Mouse (Mus musculus) forelimb bud, embryonic 11.5 days (tissue): ENCODE measurements at regions not wholly inside any gene's neighbourhood (a gene's known extent, or its start where the extent isn't known, plus 50 kb on each side); places are given as distances from the start of the nearest gene placed in this dataset.
"Not testable (repeated sequence)": the region's sequence is repeated elsewhere in the genome, so short reads cannot be mapped to it uniquely, and the experiment has no call there.

Experiments
- DNase-seq: peaks from one replicate; pipeline ENCODE4 v3.0.0-alpha.2; 2012; ENCODE audit warnings: low read depth, low spot score

GRCm38 (mm10) chr15:16909396-16909795, 180.8 kb downstream of the Cdh9 start:
- no peak for DNase-seq

DNA sequence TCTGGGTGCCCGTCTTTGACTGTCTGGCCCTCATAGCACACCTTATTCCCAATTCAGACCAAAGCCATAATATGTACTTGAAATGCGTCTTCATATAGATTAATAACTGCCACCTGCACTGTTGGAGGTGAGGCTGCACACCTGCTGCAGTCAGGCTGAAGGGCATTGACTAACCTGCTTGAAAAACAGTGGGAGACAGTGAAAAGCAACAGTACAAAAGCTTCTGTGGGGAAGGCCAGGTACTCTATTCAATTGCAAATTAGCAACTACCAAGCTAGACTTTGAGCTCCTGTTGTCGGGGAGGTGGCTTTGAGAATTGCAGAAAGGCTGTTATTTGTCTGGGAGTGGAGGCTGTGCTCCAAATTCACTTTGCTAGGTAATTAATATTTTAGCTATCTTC, 181.4 kb downstream of the Cdh9 start:
- DNase-seq: not testable (repeated sequence)

GRCm38 (mm10) chr15:16914966-16915569, 186.5 kb downstream of the Cdh9 start:
- DNase-seq: no peak

DNA sequence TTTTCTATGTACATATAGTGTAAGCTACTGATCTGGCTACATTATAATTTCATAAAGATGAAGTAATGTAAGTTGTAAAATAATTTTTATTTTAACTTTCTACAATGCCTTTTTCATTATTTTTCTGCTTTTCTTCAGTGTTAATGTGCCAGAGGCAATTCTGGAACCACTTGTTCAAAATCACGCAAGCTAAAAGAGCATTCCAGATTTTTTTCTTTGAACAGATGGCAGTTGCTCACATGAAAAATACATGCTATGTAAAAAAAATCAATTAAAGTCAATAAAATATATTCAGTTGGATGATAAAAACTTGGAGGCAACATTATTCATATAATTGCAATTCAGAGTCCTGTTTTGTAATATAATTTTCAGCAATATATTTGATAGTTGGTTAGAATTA, 194.7 kb downstream of the Cdh9 start:
- no peak for DNase-seq

DNA sequence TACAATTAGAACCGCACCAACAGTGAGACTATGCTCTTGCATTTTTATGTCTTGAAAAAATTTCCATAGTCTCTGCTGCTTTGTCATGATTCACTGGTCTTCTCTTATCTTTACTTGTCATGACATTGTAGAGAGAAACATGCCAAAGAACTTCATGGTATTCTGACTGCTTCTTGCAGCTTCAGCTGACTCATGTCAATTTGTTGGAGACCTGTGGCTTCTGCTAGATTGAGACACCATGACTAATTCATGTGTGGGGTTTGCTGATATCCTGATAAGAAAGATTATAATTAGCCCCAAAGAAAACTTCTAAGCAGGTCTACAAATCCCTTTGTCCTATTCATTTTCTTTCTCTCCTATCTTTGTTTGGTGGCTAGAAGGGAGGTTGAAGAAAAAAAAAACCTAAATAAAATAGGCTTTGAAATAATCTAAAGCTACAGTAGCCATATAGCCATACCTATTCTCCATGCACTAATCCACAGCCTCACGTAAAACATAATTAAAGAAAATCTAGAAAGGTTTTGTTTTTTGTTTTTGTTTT, 204.7 kb downstream of the Cdh9 start:
- no peak for DNase-seq

DNA sequence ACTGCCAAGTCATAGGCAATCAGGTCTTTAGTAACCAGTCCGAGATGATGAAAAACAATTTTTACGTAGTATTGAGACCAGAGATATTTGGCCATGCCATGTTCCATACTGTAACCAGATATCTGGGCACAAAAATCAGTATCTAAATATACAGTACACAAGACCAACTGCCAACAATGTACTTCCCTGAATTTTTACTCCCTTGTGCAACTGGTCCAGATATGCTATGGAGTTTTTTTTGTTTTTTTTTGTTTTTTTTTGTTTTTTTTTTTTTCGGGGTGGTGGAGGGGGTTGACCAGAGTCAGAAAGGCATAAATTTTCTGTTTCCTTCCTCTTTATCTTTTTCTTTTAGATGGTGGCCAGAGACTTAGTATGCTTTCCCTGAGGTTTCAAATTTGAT, 205.9 kb downstream of the Cdh9 start:
- DNase-seq: no peak

- not testable (repeated sequence) for DNase-seq
Measured at GRCm38 (mm10) chr15:16975821-16976220, 247.3 kb downstream of the Cdh9 start.

GRCm38 (mm10) chr15:16990848-16991247, 262.3 kb downstream of the Cdh9 start:
- no peak for DNase-seq

DNA sequence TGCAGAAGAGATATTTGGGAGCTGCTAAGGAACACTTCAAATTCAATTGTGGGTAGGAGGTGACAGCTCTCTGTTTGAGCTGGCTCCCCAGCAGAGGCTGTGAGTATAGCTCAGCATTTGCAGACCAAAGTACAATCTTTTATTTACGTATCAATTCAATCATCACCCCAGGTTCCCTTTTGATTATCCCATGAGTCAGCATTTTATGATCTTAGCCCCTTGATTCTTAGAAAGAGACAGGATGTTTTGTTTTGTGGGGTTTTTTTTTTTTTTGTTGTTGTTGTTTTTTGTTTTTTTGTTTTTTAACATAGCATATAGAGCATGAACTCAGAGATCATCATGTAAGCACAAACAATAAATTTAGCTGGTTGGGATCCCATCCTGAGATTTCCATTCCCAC, 267.1 kb downstream of the Cdh9 start:
- no peak for DNase-seq

GRCm38 (mm10) chr15:17006139-17006538, 277.6 kb downstream of the Cdh9 start:
- no peak for DNase-seq

DNA sequence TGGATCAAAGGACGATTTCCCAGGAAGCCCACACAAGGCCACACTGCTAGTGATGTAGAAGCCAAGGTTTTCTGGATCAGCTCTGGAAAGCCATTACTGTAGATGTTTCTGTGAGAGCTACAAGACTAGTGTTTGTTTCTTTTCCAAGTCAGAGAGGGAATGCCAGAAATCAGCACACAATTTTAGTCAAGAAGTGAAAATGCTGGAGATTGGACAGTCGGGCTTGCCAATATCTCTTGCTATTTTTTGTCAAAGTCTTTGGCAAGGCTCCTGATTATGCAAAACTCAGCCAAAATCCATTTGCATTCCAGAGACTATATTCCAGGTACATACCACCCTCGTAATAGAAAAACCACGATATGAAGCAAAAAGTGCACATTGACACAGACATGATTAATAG, 279.3 kb downstream of the Cdh9 start:
- DNase-seq: no peak

GRCm38 (mm10) chr15:17048867-17049628, 320.5 kb downstream of the Cdh9 start:
- peak; percentile 62 for DNase-seq

DNA sequence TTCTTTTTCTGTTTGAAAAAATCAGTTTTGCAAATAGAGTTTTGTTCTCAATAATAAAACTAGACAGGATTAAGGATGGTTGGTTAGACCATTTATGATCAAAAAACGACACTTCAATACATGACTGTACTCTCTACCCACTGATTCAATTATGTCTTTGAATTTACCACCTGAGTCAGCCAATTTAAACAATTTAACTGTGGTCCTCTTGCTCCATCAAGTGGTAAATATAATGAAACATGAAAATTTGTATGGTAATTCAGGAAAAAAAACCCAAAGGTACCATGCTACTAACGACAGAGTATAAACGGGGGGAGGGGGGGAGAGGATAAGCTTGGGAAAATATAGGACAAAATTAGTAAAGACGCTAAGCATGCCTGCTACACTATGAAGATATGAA, 341.2 kb downstream of the Cdh9 start:
- no peak for DNase-seq

DNA sequence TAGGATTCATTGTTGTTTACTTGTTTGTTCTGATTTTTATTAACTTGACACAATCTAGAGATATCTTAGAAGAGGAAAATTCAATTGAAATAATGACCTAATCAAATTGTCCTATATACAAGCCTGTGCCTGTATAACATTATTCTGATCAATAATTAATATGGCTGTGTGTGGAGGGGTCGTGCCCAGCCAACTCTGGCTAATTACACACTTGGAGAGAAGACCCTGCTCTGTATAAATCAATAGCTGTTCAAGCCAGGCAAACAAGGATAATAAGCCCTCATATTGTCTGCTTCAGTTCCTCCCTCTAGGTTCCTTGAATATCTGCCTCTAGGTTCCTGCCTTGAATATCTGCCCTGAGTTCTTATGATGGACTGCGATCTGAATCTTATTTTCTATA, 355.5 kb downstream of the Cdh9 start:
- DNase-seq: no peak

DNA sequence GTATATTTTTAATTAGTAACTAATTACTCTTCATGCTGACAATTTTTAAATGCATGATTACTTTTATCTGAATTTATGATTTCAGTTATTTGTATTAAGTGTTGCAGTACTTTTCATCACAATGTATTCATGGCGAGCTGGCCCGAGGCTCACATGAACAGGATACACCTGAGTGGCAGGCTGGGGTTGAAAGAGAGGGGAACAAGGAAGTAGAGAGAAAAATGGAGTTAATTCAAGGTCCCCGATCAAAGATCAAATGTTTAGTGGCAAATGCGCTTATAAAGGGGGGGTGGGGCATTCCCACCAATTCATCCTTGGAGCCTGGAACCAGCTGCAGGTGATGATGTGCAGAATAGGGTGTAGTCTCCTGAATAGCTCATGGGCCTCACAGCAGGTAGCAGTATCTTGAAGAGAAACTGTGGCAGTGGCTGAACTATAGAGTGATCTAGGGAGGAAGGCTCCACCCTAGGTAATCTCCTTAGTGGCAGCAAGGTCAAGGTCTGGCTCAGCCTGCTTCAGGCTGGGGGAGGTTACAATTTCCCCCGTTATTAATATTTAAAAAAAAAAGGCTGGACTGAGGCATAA, 360.2 kb downstream of the Cdh9 start:
- no peak for DNase-seq

DNA sequence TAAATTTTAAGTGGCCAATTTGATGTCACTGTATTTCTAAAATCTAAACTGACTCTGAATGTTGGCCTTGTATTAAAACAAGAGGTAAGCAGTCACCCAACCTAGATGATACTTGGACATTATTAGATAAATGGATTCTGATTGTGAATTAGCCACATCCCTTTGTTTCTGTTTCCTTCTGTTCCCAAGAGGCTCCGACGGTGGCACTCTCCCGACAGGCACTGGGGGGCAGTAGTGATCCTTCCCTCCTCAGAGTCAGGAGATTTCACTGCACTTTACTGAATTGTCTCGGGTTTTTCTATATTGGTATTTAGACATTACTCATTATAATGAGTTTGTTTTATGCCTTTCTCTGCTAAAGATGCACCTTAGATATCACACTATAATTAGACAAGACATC, 370.4 kb downstream of the Cdh9 start:
- DNase-seq: peak; percentile 46

- DNase-seq: no peak
Measured at GRCm38 (mm10) chr15:17101182-17101581, 372.6 kb downstream of the Cdh9 start.

DNA sequence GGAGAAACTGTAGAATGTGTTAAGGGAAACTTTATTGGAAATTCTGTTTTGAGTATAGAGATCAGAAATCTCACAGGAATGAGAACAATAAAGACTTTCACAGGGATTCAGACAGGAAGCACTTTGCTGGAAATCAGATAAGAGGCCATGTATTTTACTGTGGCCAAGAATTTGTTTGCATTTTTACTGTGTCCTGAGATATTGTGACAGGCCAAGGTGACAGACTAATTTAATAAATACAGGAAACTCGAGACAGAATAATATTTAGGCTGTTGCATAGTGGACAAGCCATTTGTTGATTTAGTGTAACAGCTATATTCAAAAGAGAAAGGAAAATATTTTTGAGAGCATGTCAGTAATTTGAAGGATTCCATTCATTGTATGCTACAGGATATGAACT, 407.2 kb downstream of the Cdh9 start:
- DNase-seq: no peak

GRCm38 (mm10) chr15:17180164-17180563, 451.6 kb downstream of the Cdh9 start:
- no peak for DNase-seq

DNA sequence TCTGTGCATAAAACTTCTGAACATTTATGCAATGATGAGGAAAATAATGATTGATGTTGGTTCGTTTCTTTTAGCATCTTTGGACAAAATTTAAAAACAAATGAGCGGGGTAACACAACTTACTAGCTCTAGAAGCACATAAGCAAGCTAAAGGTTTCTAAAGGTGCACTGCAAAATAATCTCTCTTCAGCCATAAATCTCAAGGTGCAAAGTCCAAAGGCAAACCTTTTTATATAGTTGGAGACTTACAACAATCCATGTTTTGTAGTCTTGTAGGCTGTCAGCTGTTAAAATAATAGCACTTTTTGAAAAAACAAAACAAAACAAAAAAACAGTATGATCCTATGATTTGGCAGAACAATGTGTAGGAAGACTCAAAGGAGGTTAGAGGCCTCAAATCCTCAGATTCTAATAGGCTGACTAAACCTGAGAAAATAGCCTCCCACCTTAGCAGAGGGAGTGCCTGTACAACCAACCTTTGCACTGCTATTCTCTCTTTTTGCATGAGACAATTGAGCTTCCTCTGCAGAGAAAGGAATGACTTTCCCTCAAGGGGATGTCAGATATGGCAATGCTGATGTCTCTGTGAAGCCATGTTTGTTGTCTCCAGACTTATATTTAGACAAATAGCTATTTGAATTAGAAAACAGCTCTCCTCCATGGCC, 452.9 kb downstream of the Cdh9 start:
- DNase-seq: no peak

- DNase-seq: no peak
Measured at GRCm38 (mm10) chr15:17195439-17195838, 466.9 kb downstream of the Cdh9 start.

DNA sequence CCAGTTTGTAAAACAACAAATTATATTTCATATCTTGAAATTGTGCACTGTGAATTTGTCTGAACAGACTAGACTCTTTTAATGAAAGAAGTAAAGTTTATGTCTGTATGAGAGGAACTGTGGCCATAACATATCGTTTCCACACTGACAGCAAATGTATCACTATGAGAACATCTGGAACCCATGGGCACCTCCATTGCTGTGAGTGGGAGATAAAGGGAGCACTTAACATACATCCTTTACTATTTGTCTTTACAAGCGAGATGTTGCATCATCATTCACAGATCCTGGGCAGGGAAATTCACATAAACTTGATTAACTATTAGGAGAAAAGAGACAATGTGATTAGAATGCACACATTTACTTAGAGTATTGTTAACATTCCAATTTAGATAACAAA, 476.2 kb downstream of the Cdh9 start:
- DNase-seq: no peak
